Mouse (Mus musculus) retina, postnatal 1 day (tissue): Measurements from ENCODE around the gene Tpt1.
A peak's percentile ranks its signal among the peaks of the same experiment; 100 is the strongest.
"Not testable (repeated sequence)": the region's sequence is repeated elsewhere in the genome, so short reads cannot be mapped to it uniquely, and the experiment has no call there.

ENCODE experiments used
- DNase-seq: peaks from one replicate; pipeline ENCODE4 v3.0.0-alpha.2; 2012

Tpt1 gene

DNA sequence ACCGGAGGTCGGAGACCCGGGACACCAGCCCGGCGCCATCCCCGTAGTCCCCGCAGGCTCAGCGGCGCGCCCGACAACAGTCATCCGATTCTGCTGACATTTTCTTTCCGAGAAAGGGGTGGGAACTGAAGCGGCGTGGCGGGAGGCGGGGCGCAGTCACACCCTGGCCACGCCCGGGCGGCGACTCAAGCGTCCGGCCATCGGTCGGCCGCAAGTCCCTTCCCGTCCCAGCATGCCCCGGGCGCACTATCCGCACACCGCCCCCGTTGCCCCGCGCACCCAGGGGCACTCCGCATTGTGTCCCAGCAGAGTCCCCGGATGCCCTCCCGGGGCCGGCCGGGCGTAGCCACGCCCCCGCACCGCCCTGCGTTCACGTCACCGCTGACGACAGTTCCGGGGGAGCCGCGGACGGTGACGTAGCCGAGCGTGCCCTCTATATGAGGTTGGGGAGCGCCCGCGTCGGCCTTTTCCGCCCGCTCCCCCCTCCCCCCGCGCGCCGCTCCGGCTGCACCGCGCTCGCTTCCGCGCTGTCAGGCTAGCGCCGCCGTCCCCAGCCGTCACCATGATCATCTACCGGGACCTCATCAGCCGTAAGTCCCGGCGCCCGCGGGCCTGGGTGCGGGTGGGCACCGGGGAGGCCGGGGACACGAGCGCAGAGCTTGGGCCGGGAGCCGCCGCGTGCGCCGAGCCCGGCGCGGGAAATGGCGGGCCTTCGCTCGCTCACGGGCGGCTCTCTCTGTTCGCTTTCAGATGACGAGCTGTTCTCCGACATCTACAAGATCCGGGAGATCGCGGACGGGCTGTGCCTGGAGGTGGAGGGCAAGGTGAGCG is at the start of gene Tpt1:
TSS of gene Tpt1 (plus strand) at position 227 of the 831 bp plus-strand sequence.
- DNase-seq = peak; percentile 99

DNA sequence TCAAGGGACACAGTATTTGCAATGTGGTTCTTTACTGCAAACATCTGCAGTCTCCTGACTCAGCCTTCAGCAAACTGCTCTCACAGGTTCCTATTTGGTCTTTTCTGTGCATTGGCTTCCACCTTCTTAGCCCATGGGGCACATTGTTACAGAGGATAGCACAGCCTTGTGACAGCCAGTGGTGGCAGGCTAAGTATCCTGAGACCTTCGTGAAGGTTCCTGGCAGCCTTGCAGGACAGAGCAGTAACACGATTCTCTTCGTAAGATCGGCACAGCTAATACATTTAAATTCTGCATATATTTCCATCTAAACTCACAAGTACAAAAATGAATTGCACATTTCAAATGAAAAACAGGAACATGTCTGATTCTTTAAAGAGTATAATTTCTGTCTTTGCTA is 49.0 kb upstream of the Tpt1 start:
- no peak for DNase-seq

DNA sequence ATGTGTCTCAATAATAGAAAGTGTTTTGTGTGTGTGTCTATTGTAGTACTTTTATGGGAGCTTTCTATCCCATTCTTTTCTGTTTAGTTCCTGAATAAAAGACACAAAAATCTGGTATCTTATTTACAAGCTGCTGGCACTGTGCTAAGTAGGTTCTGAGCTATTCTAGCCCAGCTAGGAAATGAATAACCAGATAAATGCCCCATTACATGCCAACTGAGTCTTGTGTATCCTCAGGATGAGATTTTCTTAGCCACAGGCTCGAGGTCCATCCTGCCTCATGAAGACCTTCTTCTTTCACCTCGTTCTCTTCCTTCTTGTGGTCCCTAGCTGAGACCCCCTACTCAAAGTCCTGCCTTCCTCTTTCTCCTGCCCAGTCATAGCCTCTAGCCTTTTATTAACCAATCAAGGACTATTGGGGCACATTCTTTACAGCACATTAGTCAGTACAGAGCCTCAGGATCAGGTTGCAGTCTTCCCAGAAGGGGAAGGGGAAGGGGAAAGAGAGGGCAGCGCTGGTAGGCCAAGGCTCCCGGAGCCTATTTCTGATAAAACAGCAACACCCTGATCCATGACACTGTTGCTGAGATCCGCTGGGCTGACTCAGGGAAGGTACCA is 47.0 kb upstream of the Tpt1 start:
- no peak for DNase-seq

DNA sequence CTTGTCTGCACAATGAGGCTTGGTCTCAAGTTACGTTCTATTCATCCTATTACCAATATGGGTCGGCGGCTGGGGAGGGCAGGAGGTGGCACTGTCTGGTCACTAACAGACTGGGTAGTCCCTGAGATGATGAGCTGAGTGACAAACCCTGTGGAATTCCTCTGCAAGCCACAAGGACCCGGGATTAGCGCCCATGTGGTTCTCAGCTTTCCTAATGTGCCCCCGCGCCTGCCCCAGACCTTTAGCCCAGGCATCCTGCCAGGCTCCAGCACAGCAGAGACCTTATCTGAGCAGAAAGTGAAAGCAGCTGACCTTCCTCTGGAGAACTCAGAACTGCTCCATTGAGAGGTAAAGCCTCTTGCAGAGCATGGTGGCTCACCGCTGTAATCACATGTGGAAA is 37.1 kb upstream of the Tpt1 start:
- peak; percentile 6 for DNase-seq

DNA sequence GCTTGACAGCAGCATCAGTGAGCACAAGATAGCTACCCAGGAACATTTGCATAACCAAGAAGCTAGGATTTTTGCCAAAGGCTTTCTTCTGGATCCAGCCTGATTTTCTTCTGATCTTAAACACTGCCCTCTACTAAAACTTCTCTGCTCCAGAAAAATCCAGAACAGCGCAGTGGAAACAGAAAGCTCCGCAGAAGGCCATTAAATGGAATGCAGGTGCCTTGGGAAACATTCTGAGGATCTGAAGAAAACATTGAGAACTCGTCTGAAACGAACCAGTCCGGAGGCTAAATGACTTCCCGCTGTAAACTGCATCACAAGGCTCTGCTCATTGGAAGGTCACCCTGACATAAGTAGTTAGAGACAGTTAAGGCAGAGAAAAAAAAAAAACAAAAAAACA is 35.0 kb upstream of the Tpt1 start:
- no peak for DNase-seq

DNA sequence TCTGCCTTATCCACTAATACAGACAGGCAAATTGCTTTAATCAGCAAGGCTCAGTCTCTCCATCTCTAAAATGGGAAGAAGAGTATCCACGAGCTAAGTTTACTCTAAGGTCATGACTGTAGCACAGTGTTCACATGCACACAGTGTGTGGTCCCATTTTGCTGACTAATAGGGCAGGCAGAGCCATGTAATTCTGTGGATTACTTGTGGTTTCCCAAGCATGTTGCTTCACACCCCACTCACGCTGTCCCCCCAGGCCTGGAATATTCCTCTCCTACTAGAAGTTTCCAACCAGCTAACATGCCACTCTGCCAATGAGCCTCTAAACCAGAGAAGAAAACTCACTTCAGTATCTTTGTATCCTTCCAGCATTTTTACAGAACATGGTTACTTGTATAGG is 26.4 kb upstream of the Tpt1 start:
- DNase-seq = no peak

DNA sequence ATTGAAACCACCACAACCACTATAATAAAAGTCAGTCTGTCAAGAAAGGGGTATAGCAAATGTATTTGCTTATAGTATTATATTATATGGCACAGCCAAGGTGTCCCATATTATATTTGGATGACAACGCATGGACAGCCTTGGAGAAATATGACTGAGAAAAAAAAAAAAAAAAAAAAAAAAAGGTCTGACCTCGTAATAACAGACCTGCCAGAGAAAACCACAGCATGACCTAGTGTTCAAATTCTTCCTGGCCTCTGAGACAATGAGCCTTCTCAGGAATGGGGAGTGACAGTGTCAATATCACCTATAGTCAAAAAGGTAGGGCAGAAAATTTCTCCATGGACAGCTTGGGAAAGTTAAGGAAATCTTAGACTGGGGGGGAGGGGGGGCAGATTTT is 25.6 kb upstream of the Tpt1 start:
- no peak for DNase-seq

DNA sequence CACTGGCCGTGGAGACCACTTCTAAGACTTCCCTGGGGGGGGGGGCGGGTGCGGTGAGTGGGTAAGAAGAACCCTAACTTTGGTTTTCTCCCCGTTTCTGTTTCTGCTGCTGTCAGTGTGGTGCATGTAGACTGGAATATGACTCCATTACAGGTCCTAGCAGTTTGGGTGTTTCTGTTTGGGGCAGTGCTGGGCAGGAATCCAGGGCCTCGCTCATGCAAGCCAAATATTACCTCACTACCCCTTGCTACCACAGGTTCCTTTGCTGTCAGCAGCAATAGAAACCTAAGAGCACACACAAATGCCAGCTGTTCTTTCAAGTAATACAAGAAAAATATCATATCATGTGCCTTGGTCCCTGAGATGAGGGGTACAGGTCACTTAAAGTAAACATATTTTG is 24.9 kb upstream of the Tpt1 start:
- no peak for DNase-seq

DNA sequence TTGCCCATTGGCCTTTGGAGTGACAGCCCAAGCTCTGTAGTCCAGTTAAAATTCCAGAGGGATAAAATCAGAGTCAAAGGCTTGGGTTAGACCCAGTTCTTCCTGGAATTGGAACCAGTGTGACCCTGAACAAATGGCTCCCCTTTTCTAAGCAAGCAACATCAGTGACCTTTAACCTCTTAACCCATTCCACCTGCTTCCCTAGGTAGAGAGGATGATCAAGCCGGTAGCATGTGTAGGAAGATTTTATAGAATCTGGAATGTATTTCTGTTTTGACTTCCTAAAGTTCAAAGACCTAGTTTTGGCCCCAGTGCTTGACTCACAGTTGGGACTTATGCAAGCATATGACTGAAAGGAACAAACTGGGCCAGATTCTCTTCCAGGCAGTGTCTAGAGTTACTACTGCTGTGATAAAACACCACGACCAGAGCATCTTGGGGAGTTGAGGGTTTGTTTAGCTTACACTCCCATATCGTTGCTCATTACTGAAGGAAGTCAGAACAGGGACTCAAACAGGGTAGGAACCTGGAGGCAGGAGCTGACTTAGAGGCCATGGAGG is 18.0 kb upstream of the Tpt1 start:
- no peak for DNase-seq

DNA sequence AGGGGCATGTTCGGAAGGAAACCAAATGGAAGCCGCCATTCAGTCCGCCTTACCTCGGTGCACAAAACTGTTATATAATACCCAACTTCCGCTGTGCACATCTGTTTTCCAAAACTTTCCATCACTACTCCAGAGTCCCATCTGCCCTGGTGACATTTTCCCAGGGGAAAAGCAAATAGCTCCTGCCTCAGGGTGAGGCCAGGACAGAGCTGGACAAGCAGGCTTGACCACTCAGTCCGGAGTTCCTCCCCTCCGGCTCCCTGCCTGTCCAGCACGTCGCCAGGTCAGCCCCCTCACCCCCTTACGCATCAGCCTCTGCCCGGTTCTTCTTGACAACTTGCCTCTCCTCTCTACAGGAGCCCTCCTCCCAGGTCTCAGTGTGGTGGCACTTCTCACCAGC is 16.7 kb upstream of the Tpt1 start:
- DNase-seq = no peak

DNA sequence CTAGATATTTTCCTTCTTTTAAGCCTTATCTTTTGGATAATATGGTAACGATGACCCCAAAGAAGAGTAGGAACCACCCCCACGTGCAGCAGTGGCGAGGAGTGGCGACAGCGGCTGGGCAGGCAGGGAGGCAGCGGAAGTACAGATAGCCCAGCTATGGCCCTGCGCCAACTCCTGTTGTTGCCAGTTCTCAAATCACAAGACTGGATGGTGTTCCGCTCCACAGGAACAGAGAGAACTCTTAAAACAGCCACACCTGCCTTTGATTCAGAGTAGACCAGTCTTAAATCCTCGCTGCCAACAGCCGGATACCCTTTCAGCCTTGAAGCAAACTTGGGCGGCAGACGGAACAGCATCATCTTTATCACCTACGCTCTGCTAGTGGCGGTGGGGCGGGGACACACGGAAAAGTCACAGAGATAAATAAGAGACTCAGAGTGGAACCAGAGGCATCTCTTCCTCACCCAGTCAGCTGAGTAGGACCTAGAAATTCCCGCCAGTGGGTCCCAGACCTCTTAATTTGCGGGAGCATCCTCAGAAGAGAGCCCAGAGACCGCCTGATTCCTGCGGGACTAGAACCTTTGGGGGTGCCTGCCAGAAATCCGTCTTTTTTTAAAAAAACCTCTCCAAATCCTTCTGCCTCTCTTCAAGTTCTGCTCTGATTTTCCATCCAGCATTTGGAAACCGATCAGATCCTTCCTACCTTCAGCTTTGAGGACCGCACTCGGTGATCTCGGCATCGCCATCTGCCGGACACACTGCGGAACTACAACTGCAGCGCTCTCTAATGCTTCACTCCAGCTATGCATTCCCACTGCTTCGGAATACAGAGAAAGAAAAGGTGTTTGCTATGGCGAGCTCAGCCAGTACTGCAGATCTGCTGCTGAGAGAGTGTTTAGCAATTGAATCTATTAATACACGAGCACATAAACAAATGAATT is 15.8 kb upstream of the Tpt1 start:
- peak; percentile 87 for DNase-seq

DNA sequence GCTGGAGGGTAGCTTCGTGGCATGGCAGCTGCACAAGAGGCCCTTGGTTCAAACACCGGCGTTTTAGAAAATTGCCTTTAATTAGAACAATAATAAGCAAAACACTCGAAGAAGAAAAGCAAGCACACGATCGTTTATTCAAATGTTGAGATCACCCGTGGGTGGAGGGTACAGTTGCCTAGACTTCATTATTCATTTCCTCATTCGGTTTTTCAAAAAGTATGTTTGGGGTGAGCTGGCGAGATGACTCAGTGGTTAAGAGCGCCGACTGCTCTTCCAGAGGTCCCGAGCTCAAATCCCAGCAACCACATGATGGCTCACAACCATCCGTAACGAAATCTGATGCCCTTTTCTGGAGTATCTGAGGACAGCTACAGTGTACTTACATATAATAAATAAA is 15.1 kb upstream of the Tpt1 start:
- not testable (repeated sequence) for DNase-seq

DNA sequence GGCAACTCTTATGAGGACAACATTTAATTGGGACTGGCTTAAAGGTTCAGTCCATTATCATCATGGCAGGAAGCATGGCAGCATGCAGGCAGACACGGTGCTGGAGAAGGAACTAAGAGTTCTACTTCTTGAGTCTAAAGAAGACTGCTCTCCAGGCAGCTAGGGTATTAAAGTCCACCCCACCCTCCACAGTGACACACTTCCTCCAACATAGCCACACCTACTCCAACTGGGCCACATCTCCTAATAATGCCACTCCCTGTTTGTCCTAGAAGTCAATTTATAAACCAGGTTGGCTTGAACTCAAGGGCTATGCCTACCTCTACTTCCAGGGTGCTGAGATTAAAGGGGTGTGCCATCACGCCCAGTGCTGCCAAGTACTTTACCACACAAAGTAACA is 12.9 kb upstream of the Tpt1 start:
- DNase-seq = no peak

DNA sequence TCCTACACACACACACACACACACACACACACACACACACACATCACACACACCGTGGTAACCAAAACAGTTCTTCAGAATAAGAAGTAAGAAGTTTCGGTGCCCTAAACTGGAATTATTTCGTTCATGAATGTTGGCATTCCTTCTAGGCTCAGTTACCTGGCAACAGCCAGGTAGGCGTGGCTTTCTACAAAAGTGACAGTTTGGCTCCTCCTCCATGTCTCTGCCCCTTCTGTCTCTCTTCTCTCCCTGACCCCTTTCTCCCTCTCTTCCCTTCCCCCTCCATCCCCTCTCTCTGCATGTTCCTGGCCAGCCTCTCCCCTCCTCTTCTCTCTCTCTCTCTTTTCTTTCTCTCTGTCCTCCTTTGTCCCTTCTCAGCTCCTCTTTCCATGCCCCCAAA is 11.9 kb upstream of the Tpt1 start:
- DNase-seq = peak; percentile 39

DNA sequence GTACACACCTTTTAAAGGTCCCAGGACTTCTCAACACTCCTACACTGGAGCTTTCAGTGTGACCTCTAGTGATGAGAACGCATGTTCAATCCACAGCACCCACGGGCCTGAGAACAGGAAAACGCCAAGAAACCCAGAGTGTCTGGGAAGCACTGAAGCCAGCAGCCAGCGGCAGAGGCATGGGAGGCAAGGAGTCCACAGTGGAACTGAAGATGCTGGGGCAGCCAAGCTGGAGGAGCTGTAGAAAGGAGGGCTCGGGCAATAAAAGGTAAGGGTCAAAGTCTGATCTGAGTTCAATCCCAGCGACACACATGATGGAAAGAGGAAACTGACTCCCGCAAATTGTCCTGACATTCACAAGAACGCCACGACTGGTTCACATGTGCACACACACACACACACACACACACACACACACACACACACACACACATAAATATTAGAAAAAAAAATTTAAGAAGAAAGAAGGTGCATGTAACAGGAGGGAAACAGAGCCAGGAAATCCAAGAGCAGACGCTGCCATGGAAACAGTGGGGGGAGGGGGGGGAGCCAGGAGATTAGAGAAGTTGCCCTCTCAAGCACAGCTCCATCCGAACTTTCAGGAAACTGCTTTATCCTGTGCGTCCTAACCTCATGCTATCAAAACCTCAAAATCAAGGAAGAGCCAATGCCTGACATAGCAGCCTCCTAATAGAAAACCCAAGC is 11.2 kb upstream of the Tpt1 start:
- DNase-seq = peak; percentile 21

DNA sequence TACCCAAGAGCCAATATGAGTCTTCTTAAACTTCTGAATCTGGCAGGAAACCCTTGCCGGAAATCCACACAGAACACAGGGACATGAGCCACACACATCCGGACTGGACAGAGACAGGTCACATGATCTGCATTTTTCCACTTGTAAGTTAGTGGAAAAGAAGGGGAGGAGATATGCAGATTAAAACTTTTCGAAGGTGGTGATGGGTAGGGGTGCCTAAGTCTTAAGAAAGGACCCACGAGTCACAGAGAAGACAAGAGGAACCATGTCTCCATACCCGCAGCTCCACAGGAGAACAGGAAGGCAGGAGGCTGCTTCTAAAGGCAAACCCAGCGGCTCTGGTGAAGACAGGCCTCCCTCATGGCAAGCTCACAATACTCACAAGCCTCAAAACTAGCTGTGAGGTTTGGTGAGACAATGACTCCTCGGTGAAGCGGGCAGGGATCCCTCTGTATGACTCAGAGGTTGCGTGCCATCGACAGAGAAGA is 10.6 kb upstream of the Tpt1 start:
- peak; percentile 90 for DNase-seq

DNA sequence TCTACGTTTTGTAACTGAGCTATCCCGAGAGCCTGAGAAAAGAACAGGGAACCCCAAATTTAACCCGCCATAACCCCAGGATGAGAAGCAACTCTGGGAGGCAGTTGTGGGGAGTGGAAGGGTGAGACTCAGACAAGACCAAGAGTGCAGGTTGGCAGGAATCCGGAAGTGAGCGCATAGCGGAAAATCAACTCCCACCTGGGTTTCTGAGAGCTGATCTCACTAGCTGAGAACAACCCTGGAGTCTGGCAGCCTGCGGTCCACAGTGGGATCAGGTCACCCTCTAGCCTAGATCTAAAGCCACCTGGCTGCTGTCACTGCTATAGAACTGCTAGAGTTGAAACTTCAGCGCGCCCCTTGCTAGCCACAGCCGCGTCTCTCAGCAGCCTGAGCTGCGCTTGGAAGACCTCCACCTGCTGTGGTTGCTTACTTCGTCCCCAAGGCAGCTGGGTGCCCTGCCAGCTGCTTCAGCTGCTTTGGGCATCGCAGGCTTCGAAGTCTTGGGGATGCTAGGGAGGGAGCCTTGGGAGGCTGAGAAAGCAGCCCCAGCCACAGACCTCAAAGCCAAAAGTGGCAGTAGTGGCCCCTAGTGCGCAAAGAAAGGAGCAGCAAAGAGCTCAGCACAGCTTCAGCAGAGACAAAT is 10.0 kb upstream of the Tpt1 start:
- DNase-seq = peak; percentile 67

DNA sequence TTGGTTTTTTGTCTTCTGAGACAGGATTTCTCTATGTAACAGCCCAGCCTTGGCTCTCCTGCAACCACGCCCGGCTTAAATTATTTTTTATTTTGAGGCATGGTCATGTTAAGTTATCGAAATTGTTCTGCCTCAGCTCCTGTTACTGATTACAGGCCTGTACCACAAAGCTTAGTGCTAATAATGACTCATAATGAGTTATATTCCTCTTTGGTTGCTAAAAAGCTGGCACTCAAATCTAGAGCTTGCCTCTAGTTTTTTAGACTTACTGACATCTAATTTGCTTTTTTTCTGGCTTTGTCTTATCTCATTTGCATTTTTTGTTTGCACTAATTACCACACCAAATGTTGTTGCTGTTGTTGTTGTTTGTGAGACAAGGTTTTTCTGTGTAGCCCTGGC is 8.3 kb upstream of the Tpt1 start:
- no peak for DNase-seq

DNA sequence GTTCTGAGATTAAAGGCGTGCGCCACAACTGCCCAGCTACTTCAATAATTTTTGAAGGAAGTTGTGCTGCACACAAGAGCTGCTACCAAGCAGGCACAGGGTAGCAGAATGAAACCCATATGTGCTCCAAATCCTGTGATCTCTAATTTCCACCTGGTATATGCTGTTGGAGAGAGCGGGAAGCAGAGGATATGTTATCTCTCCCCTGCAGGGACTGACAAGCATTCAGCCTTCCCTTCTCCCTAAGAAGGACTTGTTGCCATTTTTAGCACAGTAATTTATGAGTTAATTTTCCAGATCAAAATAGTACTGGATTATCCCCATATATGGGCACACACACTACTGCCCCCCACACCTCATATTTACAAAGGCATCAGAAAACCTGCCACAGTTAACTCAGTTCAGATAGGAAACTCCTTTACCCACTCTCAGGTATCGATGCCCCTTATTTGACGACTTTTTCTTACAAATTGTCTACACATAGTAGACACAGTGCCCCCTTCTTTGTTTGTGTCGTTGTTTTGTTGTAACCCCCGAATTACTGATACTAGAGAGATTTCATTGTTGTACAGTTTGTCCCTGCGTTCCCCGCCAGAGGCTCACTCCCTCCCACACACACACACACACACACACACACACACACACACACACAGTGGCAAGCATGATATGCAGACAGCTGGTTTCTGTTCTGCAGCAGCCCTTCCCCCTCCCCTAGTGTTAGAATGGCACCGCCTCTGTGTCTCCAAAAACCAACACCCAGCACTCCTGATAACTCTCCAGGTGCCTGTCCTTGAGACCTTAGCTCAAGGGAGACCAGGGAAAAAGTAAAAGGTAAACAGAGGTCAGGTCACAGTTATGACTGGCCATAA is 7.6 kb upstream of the Tpt1 start:
- DNase-seq = peak; percentile 55

DNA sequence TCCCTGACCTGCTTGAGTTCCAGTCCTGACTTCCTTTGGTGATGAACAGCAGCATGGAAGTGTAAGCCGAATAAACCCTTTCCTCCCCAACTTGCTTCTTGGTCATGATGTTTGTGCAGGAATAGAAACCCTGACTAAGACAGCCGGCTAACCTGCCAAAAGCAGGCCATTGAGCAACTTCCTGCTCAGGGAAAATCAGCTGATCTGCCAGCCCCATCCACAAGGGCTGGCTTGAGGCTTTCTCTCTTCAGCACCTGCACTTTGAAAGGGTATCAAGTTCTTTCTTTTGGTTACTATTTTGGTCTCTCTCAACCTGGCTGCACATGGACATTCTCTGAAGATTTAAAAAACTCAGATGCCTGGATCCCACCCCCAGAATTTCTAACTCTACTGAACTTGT is 3.1 kb upstream of the Tpt1 start:
- not testable (repeated sequence) for DNase-seq
